ENCODE assay signal across 9 mouse cellular contexts in genomic region chr2:30614151-30614923, GRCm38 (mm10). TPM values are rescaled to one million over a fixed set of nuclear protein-coding genes. Genes with fewer than 3 reads are reported as not detected.
A peak's percentile ranks its signal among the peaks of the same experiment; 100 is the strongest.
DNase-seq lines count a peak whose midpoint lies in the region; ATAC-seq and TF ChIP-seq lines count a peak whose summit lies in the region.
"Had no signal": no experiment of that assay in that cellular context is flagged by ENCODE, and none has a peak within 500 bp of the region (broad histone marks: within the 10 kb centered on the region; RNA-seq: fewer than 3 reads in every experiment).

No protein-coding gene starts in this region.

- peaks cover 25% of the 10 kb centered on the region for H3K4me1 ChIP-seq in heart, embryonic 15.5 days (replicated peaks)
- H3K4me1 ChIP-seq in cortical plate, adult 2 months (ENCODE audit: control insufficient read depth, insufficient read depth, low read length): peaks cover 8% of the 10 kb centered on the region
- H3K4me1 ChIP-seq in hindbrain, embryonic 10.5 days (replicated peaks): peaks cover 63% of the 10 kb centered on the region
- H3K4me1 ChIP-seq in midbrain, embryonic 14.5 days (ENCODE audit: control insufficient read depth, insufficient read depth, low read length): peaks cover 17% of the 10 kb centered on the region

- no peak for TF ChIP-seq CTCF in cortical plate, adult 2 months (IDR thresholded peaks at IDR 0.05; ENCODE audit: extremely low read depth, insufficient read depth, low read length)

- WGBS in heart, embryonic 15.5 days: 50% methylated on average over 9 of the region's 9 CpGs
- 24% methylated on average over 9 of the region's 9 CpGs for WGBS in hindbrain, embryonic 10.5 days
- WGBS in midbrain, embryonic 14.5 days: 24% methylated on average over 9 of the region's 9 CpGs

- DNase-seq in heart, postnatal 10 days: no peak
- DNase-seq in hindbrain, embryonic 10.5 days (ENCODE audit: low spot score): no peak
- DNase-seq in midbrain, embryonic 14.5 days: no peak
- no peak for DNase-seq in right cerebral cortex, adult 2 months (ENCODE audit: low spot score in 2 of 2)
- DNase-seq in right cerebral cortex, adult 18-20 months: no peak
- DNase-seq in kidney, adult 18-20 months: no peak

- H3K36me3 ChIP-seq in heart, embryonic 15.5 days: no peaks in the 10 kb centered on the region
- no peaks in the 10 kb centered on the region for H3K36me3 ChIP-seq in hindbrain, embryonic 10.5 days
- H3K36me3 ChIP-seq in midbrain, embryonic 14.5 days (ENCODE audit: control insufficient read depth, insufficient read depth, low read length): no peaks in the 10 kb centered on the region
- H3K36me3 ChIP-seq: G1E had no signal

- no peaks in the 10 kb centered on the region for H3K9me3 ChIP-seq in heart, embryonic 15.5 days (replicated peaks)
- 0 out of 2 replicates have a peak, but pooled peaks cover 3% of the 10 kb centered on the region for H3K9me3 ChIP-seq in hindbrain, embryonic 10.5 days
- no peaks in the 10 kb centered on the region for H3K9me3 ChIP-seq in midbrain, embryonic 14.5 days (ENCODE audit: control insufficient read depth, low read length)
- H3K9me3 ChIP-seq: G1E had no signal

- ATAC-seq in heart, embryonic 15.5 days (replicated peaks; ENCODE audit: insufficient number of reproducible peaks, insufficient read depth, low FRiP score, low read depth): no peak
- ATAC-seq in midbrain, embryonic 14.5 days (ENCODE audit: low FRiP score, low TSS enrichment): peak; percentile 55

- TF ChIP-seq POLR2A in cortical plate, adult 2 months (IDR thresholded peaks at IDR 0.05; ENCODE audit: extremely low read depth, insufficient read depth, low read length): no peak

- peak overlapping the region; percentile 35 for H3K4me3 ChIP-seq in heart, embryonic 15.5 days
- no peak overlapping the region; the same call in 1 of the 2 replicates for H3K4me3 ChIP-seq in cortical plate, adult 2 months (ENCODE audit: insufficient read depth, low read length)
- peak overlapping the region; percentile 32 for H3K4me3 ChIP-seq in hindbrain, embryonic 10.5 days
- H3K4me3 ChIP-seq in midbrain, embryonic 14.5 days (replicated peaks; ENCODE audit: low read depth, low read length): 0 out of 2 replicates have a peak overlapping the region, but pooled peaks have one; percentile 9

- no peaks in the 10 kb centered on the region for H3K27me3 ChIP-seq in heart, embryonic 15.5 days
- no peaks in the 10 kb centered on the region for H3K27me3 ChIP-seq in hindbrain, embryonic 10.5 days (ENCODE audit: insufficient read depth, poor library complexity, severe bottlenecking)
- no peaks in the 10 kb centered on the region for H3K27me3 ChIP-seq in midbrain, embryonic 14.5 days (ENCODE audit: control insufficient read depth, insufficient read depth, low read length)

- intact Hi-C loops in heart, postnatal 10 days (cut with DNase I): loop anchor here (2.0 to 5.0 kb wide), 2 partner anchors 38 to 142 kb away; partner anchors contain the start of gene Ier5l

- H3K9ac ChIP-seq in heart, embryonic 15.5 days: peak overlapping the region; percentile 47
- peak overlapping the region; percentile 38 for H3K9ac ChIP-seq in midbrain, embryonic 14.5 days (replicated peaks; ENCODE audit: low read length)

- peak overlapping the region; percentile 59 for H3K4me2 ChIP-seq in heart, embryonic 15.5 days
- peak overlapping the region; percentile 46 for H3K4me2 ChIP-seq in midbrain, embryonic 14.5 days (ENCODE audit: low read length)

- peak overlapping the region; percentile 67 for H3K27ac ChIP-seq in heart, embryonic 15.5 days
- H3K27ac ChIP-seq in cortical plate, adult 2 months (ENCODE audit: insufficient read depth, low read length): 0 out of 2 replicates have a peak overlapping the region, but pooled peaks have one; percentile 79
- H3K27ac ChIP-seq in hindbrain, embryonic 10.5 days: peak overlapping the region; percentile 90
- peak overlapping the region; percentile 86 for H3K27ac ChIP-seq in midbrain, embryonic 14.5 days (replicated peaks; ENCODE audit: low read depth, low read length)

RNA-seq across cellular contexts. Expression of gene Cstad, which starts 19.5 kb away (rescaled TPM):
- 1.1 and 1.5 TPM in 2 replicates for polyA plus RNA-seq in heart, embryonic 15.5 days (2015; fragmentation: Nextera tagmentation; extraction: Ambion mirVana)
- total RNA-seq in heart, postnatal 10 days (2021): 1 to 10 TPM; 1.9 to 3.1 TPM
- 5.3 and 6.4 TPM in 2 replicates for polyA plus RNA-seq in cortical plate, adult 2 months (2012; rRNA removed)
- 0.33 and 0.47 TPM in 2 replicates for polyA plus RNA-seq in hindbrain, embryonic 10.5 days (2016; fragmentation: Nextera tagmentation; extraction: Ambion mirVana)
- polyA plus RNA-seq in midbrain, embryonic 14.5 days (2014; fragmentation: Nextera tagmentation; extraction: Ambion mirVana): 0.46 and 1.2 TPM in 2 replicates
- polyA plus RNA-seq: G1E had no signal
